Mouse (Mus musculus): ENCODE results near the gene Ezh1.
A peak's percentile ranks its signal among the peaks of the same experiment; 100 is the strongest.

The Ezh1 gene

GRCm38 (mm10) chr11:101179306-101179705 lies 47.0 kb downstream of the Ezh1 start:
- DNase-seq, result no peak

GRCm38 (mm10) chr11:101178061-101179058 lies 47.9 kb downstream of the Ezh1 start:
- DNase-seq, result no peak

DNA sequence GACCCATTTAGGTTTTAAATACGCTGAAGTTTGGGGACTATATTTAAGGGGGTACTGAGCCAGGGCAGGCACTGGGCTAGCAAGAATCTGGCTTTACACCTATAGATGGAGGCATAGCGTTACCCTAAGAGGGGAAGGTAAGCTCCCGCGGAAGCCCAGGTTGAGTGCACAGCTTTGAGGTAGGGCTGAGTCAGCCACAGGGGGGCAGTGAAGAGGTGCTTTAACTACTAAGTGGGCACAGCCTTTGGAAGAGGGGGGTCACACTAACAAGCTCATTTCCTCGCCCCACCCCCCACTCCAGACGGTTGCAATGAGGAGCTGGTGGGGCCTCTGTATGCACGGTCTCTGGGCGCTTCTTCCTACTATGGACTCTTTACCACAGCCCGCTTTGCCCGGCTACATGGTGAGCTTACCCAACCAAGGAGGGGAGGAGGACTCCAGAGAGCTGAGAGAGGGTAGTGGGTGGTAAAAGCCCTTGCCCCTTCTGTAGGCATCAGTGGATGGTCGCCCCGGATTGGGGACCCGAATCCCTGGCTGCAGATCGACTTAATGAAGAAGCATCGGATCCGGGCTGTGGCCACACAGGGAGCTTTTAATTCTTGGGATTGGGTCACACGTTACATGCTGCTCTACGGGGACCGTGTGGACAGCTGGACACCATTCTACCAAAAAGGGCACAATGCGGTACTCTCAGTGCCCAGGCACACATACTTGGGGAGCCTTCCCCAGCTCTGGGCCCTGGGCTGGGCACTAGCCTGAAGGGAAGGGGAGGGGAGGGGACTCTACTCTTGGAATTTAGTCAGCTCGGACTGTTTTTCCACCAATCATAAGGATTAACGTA lies 49.1 kb downstream of the Ezh1 start:
- DNase-seq, result peak; percentile 61

- DNase-seq, result no peak
Observed at GRCm38 (mm10) chr11:101176117-101176691, 50.1 kb downstream of the Ezh1 start.

GRCm38 (mm10) chr11:101175636-101176116 lies 50.6 kb downstream of the Ezh1 start:
- DNase-seq, result no peak

GRCm38 (mm10) chr11:101174851-101175628 lies 51.2 kb downstream of the Ezh1 start, which contains the start of gene Ccr10:
TSS of gene Ccr10 (minus strand) at chr11:101175443.
- DNase-seq, result no peak

GRCm38 (mm10) chr11:101174389-101174745 lies 51.9 kb downstream of the Ezh1 start:
- DNase-seq, result no peak

DNA sequence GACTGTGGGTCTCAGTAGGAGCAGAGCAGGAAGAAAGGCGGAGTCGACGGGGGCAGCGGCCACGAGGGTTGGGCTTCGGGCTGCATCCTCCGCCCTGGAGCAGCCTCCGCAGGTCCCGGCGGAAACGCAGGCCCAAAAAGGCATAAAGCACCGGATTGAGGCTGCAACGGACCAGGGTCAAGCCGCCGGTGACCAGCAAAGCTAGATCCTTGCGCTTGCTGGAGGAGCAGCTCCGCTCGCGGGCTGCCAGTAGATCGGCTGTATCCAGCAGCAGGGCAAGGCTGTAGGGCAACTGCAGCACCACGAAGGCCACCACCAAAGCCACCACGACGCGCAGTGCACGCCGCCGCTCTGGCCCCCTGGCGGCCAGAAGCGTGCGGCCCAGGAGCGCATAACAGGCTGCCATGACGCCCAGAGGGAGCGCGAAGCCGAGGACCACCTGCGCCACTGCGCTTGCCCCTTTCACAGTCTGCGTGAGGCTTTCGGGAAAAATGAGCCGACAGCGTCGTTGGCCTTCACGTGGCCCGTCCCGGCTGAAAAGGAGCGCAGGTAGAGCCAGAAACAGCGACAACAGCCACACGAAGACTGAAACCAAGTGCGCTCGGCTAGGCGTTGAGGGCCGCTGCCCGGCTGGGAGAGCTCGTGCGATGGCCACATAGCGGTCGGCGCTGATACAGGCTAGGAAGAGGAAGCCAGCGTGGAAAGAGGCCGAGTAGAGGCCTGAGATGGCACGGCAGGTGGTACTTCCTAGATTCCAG lies 52.5 kb downstream of the Ezh1 start:
- peak; percentile 84 for DNase-seq

GRCm38 (mm10) chr11:101173112-101173511 lies 53.2 kb downstream of the Ezh1 start:
- peak; percentile 86 for DNase-seq

GRCm38 (mm10) chr11:101172434-101172815 lies 53.8 kb downstream of the Ezh1 start:
- no peak for DNase-seq

DNA sequence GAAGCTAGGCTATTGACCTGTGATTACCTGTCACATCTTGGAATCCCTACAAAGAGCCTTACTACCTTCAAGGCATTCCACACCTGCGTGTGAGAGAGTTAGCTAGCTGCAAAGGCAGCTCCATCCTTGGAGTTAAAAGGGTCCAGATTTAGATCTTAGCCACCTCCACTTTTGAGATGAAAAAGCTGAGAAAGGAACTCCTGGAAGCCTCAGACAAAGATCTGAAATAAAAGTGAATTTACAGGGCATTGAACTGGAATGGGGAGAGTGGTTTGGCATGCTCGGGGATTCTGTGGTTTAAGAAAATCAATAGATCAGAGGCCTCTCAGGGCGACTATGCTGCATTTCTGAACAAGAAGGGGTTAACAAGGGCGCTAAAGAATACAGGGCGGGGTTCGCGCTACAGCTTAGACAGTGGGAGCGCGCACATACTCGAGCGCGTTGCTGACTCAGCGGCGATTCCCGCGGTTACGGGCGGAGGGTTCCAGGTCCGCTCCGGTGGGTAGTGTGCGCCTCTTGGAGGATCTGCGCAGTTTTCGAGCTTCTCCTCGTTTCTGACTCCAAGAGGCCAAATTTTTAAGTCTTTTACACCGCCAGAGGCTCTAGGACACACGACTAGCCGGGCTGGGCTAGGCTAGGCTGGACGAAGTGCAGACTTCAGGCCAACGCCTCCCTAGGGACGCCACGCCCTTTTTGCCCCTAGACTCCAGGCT lies 54.4 kb downstream of the Ezh1 start:
- peak; percentile 68 for DNase-seq

DNA sequence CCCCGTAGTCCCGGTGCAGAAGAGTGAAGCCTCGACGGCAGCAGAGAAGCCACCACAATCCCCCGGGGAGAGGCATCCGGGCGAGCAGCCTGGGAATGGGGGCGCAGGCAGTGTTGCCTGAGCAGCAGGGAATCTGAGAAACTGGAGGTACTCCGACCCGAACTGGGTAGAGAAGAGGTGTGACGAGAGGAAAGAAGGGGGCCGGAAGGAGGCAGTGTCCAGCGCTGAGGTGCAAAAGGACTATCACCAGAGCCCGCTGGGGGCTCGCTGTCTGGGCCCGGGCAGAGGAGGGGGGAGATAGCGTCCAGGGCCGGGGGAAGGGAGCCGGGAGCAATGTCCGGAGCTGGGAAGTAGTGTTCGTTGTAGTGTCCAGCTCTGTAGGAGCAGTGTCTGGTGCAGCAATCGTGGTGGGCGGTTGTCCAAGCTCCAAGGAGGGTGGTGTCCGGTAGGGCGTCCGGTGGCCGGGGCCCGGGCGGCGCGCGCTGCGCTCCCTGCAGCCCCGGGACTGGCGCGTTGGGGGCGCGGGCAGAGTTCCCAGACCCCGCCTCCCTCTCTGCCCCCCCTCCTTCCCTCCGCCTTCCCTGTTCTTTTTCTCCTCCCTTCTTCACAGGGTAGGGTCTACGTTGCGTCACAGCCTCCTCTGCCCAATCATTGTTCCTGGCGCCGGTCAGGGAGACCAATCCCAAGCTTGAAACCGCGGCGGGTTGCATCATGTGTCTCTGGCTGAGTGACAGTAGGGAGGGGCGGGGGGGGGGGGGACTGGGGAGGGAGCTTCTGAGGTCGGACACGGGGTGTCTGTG lies 55.3 kb downstream of the Ezh1 start, which contains the start of gene Plekhh3:
TSS of gene Plekhh3 (minus strand) at position 541 of the 800 bp plus-strand sequence.
- DNase-seq, result peak; percentile 98

DNA sequence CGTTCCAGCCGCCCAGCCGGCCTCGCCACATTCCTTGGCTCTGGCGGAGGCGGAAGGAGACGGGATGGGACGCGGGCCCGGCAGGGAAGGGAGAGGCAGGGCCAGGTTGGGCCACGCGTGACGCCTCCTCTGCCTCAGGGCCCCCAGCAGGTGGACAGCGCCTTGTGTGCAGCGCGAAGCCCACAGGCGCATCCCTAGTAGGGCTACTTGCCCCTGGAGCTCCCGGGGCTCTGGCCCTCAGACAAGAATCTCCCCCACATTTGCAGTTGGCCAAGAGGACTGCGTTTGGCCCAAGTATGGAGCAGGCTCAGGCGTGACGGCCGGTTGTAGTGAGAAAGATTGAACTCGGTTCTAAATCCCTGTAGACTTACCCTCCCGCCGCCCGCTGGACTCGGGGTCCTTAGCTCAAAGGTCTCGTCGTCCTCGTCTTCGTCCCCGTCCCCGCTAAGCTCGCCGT lies 55.9 kb downstream of the Ezh1 start, which contains the start of gene Cntnap1:
TSS of gene Cntnap1 (plus strand) at position 170 of the 457 bp plus-strand sequence.
- peak; percentile 57 for DNase-seq

DNA sequence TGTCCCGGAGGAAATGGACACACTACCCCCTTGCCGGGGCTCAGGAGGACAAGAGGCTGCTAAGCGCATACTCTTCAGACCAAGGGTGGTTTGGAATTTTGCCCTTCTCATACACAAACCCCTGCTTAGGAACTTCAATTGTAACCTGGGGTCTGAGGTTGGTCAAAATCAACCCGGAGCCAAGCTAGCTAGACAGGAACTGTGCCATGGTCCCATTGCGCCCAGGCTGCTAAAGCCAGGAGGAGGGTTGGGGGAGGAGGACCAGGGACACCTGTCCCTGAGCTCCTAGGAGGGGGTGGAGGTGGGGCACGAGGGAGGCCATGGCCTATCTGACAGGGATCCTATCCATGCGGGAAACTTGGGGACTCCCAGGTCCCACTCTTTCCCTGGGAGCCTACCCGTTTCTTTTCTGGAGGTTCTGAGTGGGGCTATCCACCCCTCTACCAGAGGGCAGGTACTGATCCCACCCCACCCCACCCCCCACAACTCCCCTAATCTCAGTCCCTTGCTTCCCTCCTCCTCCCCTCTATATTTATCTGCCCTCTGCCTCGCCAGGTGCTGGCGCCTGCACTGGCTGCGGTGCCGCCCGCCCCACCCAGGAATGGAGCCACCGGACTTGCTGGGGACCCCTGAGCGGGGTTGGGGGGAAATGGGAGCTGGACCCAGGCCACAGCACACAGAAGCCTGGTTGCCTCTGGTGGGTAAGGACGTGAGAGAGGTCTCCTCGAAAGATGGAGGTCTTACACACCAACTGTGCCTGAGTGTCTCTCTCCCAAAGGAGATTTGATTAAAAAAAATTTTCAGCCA lies 56.8 kb downstream of the Ezh1 start:
- no peak for DNase-seq

- no peak for DNase-seq
Observed at GRCm38 (mm10) chr11:101168301-101168980, 57.8 kb downstream of the Ezh1 start.

- no peak for DNase-seq
Observed at GRCm38 (mm10) chr11:101167963-101168300, 58.3 kb downstream of the Ezh1 start.

GRCm38 (mm10) chr11:101167211-101167962 lies 58.9 kb downstream of the Ezh1 start:
- DNase-seq, result no peak
